Mouse (Mus musculus) megakaryocyte, embryonic 14.5 days (primary cell): Measurements from ENCODE around the gene Sla2. TPM values are rescaled to one million over a fixed set of nuclear protein-coding genes. Genes with fewer than 3 reads are reported as not detected.
"Not testable (repeated sequence)": the region's sequence is repeated elsewhere in the genome, so short reads cannot be mapped to it uniquely, and the experiment has no call there.

Experiments
- H3K27me3 ChIP-seq: replicated peaks from 2 replicates; pipeline ENCODE3; 2012; ENCODE audit warnings: inconsistent platforms
- H3K36me3 ChIP-seq: replicated peaks from 2 replicates; pipeline ENCODE3; 2012; ENCODE audit warnings: low read length, inconsistent platforms, mixed read lengths
- H3K4me1 ChIP-seq: 2 replicates; pipeline ENCODE4 v1.6.1; 2012; ENCODE audit warnings: inconsistent platforms
- H3K4me3 ChIP-seq: replicated peaks from 2 replicates; pipeline ENCODE3; 2012; ENCODE audit warnings: moderate library complexity, mild to moderate bottlenecking, inconsistent platforms
- H3K9me3 ChIP-seq: 2 replicates; pipeline ENCODE4 v1.6.1; 2012; ENCODE audit warnings: inconsistent platforms
- FLI1 ChIP-seq: IDR thresholded peaks from 2 replicates; pipeline ENCODE4 v1.6.1; 2012; ENCODE audit warnings: low read length, inconsistent platforms, mixed read lengths
- GATA1 ChIP-seq: IDR thresholded peaks from 3 replicates; pipeline ENCODE4 v1.6.1; 2012; ENCODE audit warnings: mixed read lengths, low read length, inconsistent platforms, borderline replicate concordance
- polyA plus RNA-seq: library from polyadenylated mRNA; stranded (reverse); fragments of >175 nt; gene quantifications from 2 replicates; pipeline ENCODE4 v1.2.3, GENCODE M21; 2012; ENCODE audit warnings: low replicate concordance; ENCODE audit not compliant: insufficient read depth

Gene Sla2
- polyA plus RNA-seq, 1 experiment: 86.1 TPM

DNA sequence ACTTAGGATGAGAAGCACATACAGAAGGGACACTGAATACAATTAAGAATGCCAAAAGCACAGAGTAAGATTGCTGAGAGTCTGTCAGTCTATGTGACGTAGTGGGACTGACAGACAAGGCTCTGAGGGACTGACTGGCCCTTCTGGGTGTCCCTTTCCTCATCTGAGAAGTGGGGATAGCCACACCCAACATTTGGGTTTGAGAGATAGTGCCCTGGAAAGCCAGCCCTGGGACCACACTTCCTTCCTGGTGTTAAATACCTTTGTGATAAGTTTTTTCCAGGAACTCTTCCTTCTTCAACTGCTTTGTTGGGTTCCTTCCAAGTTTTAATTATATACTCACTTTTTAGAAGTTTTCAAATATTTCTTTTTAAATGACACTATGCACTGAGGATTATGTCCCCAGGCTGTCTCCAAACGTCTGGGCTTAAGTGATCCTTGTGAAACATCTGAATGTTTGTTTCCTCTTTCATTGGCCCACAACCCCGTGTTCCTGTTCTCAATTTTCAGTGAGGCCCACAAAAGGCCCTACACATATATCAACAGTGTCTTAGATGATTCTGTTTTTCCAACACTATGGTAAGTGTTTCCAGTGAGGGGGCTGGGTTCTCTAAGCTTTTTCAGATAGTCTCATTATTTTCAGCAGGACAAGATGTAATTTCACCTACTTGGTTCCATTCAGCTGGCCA is 37.4 kb upstream of the Sla2 start:
- H3K9me3 ChIP-seq: 0 out of 2 replicates have a peak, but pooled peaks cover 5% of the 10 kb centered on the region
- H3K36me3 ChIP-seq: peaks cover 40% of the 10 kb centered on the region
- no peak for TF ChIP-seq FLI1
- TF ChIP-seq GATA1: no peak
- H3K4me1 ChIP-seq: peaks cover 90% of the 10 kb centered on the region
- H3K4me3 ChIP-seq: peak overlapping the region; percentile 38
- no peaks in the 10 kb centered on the region for H3K27me3 ChIP-seq

DNA sequence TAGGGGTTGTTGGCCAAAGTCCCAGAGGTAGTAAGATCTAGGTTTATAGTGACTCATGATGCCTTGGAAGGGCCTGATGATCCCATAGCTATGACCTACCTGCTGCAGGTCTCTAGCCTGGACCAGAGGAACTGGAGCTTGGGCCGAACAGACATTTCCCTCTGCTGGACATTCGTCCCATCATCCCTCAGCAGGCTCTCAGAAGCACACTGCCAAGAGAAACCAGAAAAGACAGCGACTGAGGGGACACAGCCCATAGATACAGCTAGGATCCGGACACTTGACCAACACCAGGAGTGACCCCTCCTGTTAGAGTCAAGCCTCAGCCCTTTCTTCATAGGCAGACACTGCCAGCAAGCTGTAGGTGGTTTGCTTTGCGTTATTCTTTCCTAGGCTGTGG is 36.1 kb upstream of the Sla2 start:
- Histone ChIP-seq H3K36me3 (peaks cover 28% of the 10 kb centered on the region), H3K4me3 (no peak overlapping the region), H3K9me3 (0 out of 2 replicates have a peak, but pooled peaks cover 5% of the 10 kb centered on the region), H3K4me1 (peaks cover 90% of the 10 kb centered on the region), H3K27me3 (no peaks in the 10 kb centered on the region)
- TF ChIP-seq FLI1 (no peak), GATA1 (no peak)

DNA sequence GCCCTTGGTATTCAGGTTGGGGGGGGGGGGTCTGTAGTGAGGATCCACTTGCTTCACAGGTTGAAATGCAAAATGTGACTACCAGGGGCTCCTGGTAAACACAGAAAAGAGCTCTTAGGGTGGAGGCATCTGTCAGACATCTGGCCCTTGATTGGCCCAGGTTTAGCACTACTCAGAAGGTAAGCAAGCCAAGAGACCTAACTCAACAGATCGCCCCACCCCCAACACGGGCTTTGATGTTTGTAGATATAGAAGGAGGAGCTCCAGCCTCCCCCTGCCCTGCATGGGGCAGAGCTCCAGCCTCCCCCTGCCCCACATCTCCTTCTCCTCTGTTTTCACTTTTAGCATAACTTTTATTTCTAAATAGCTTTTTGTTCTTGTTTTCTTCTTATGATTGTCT is 32.8 kb upstream of the Sla2 start:
- TF ChIP-seq FLI1: no peak
- TF ChIP-seq GATA1: no peak
- H3K4me1 ChIP-seq: peaks cover 86% of the 10 kb centered on the region
- 0 out of 2 replicates have a peak, but pooled peaks cover 3% of the 10 kb centered on the region for H3K9me3 ChIP-seq
- H3K27me3 ChIP-seq: no peaks in the 10 kb centered on the region
- H3K36me3 ChIP-seq: peaks cover 2% of the 10 kb centered on the region
- no peak overlapping the region for H3K4me3 ChIP-seq

DNA sequence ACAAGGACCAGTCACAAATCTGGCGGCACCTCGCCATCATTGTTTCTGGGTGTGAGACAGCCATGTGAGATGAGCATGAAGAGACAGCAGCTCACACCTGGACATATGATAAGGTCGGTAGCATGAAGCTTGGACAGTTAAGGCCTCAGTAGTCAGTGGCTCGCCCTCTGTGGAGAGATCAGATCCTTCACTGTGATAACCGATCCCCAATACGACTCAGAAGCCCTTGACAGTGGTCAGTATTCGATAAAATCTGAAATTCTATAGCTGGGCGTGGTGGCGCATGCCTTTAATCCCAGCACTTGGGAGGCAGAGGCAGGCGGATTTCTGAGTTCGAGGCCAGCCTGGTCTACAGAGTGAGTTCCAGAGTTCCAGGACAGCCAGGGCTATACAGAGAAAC is 32.2 kb upstream of the Sla2 start:
- H3K36me3 ChIP-seq, H3K9me3 ChIP-seq, H3K27me3 ChIP-seq: not testable (repeated sequence)
- Histone ChIP-seq H3K4me3 (peak overlapping the region; percentile 46), H3K4me1 (peaks cover 84% of the 10 kb centered on the region)

DNA sequence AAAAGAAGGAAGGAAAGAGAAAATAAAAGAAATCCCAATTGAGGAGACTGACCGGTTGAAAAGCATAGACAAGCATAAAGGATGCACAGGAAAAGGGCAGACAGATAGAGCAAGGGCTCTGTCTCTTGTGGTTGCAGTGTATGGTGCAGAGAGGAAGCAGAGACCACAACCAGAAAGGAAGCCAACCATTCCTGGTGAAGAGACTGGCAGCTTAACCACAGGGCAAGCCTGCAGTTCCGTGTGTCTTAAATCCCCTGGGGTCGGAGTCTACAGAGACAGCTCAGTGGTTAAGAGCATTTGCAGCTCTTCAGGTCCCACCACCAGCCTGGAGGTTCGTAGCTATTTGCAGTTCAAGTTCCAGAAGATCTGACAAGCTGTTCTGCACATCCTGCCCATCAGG is 31.6 kb upstream of the Sla2 start:
- Histone ChIP-seq H3K27me3 (no peaks in the 10 kb centered on the region), H3K4me1 (peaks cover 85% of the 10 kb centered on the region), H3K4me3 (no peak overlapping the region), H3K36me3 (peaks cover 2% of the 10 kb centered on the region), H3K9me3 (0 out of 2 replicates have a peak, but pooled peaks cover 3% of the 10 kb centered on the region)
- TF ChIP-seq GATA1: peak; percentile 70; the same call in 1 of the 3 replicates
- TF ChIP-seq FLI1: peak; percentile 61; the same call in 1 of the 2 replicates

DNA sequence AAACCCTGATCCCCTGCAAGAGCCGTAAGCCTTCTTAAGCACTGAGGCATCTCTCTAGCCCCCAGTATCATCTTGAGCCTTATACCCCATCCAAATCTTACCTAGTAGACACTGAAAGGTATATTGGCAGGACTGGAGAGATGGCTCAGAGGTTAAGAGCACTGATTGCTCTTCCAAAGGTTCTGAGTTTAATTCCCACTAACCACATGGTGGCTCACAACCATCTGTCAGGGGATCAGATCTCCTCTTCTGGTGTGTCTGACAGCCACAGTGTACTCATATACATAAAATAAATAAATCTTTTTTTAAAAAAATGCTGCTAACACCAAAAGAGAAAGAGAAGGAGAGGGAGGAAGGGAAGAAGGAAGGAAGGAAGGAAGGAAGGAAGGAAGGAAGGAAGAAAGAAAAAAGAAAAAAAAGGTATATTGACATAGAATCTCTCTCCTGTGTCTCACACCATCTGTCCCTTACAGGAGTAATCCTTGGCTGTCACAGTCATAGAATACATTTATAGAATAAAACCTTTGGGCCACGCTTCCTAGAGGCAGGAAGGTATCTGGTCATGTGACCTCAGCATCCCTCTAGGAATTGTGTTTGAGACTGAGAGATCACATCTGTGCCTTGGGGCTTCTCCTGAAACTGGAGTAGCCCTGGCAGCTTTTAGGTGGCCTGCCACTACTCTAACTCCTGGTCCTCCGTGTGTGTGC is 29.6 kb upstream of the Sla2 start:
- H3K36me3 ChIP-seq: peaks cover 2% of the 10 kb centered on the region
- H3K27me3 ChIP-seq: no peaks in the 10 kb centered on the region
- H3K4me3 ChIP-seq: no peak overlapping the region
- H3K4me1 ChIP-seq: peaks cover 68% of the 10 kb centered on the region
- H3K9me3 ChIP-seq: 0 out of 2 replicates have a peak, but pooled peaks cover 3% of the 10 kb centered on the region
- TF ChIP-seq FLI1 (no peak), GATA1 (no peak)

DNA sequence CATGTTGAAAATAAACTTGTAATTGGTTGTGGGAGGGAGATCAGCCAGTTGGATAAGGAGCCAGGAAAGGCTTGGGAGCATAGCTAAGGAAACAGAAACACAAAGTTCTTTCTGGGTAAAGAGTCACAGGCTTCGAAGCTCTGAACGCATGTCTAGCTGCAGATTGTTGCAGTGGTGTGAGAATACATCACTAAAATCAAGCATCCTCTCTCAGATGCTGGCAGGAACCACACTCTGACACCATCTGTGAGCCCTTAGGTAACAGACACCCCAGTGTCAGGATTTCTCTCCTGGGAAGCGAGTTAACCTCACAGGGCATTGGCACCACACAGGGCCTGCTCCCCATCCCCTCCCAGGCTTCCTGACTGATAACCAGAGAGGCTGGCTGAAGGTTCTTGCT is 28.6 kb upstream of the Sla2 start:
- Histone ChIP-seq H3K4me3 (no peak overlapping the region), H3K36me3 (peaks cover 2% of the 10 kb centered on the region), H3K27me3 (no peaks in the 10 kb centered on the region), H3K4me1 (peaks cover 63% of the 10 kb centered on the region), H3K9me3 (0 out of 2 replicates have a peak, but pooled peaks cover 3% of the 10 kb centered on the region)
- no peak for TF ChIP-seq FLI1
- TF ChIP-seq GATA1: no peak

DNA sequence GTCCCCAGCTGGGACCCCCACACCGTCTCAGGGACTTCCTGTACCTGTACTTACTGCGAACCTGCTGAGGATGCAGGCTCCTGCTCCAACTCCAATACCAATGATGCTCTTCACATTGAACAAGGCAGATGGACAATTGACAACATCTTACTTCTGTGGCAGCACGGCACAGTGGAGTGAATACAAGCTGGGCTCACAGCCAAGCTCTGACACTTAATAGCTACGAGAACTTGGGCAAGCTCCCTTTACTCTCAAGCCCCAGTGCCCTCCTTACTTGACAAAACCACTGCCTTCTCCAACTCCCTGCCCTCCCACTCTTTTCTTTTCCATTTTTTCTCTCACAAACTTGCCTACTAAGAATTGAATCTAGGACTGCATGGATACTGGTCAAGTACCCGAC is 26.2 kb upstream of the Sla2 start:
- Histone ChIP-seq H3K4me3 (no peak overlapping the region), H3K9me3 (0 out of 2 replicates have a peak, but pooled peaks cover 3% of the 10 kb centered on the region), H3K27me3 (no peaks in the 10 kb centered on the region), H3K4me1 (peaks cover 52% of the 10 kb centered on the region), H3K36me3 (peaks cover 2% of the 10 kb centered on the region)
- TF ChIP-seq GATA1: no peak
- no peak for TF ChIP-seq FLI1

DNA sequence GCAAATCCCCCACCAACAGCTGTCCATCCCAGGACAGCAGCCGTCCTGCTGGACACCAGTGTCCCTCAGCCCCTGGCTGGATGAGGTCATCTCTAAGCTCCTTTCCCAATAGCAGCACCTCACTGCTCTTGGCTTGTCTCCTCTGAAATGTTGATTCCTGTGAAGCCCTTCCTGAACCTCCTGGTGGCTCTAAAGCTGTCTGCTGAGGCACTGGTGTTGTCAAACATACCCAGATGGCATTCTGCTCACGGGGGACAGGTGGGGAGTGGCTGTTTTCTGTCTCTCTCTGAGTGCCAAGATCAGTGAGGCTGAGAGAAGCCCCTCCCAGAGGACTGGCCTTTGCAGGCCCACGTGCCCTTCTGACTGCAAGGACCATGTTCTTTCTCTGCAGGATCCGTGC is 18.9 kb upstream of the Sla2 start:
- H3K4me3 ChIP-seq, H3K36me3 ChIP-seq, H3K9me3 ChIP-seq, H3K27me3 ChIP-seq: not testable (repeated sequence)
- H3K4me1 ChIP-seq: peaks cover 39% of the 10 kb centered on the region

DNA sequence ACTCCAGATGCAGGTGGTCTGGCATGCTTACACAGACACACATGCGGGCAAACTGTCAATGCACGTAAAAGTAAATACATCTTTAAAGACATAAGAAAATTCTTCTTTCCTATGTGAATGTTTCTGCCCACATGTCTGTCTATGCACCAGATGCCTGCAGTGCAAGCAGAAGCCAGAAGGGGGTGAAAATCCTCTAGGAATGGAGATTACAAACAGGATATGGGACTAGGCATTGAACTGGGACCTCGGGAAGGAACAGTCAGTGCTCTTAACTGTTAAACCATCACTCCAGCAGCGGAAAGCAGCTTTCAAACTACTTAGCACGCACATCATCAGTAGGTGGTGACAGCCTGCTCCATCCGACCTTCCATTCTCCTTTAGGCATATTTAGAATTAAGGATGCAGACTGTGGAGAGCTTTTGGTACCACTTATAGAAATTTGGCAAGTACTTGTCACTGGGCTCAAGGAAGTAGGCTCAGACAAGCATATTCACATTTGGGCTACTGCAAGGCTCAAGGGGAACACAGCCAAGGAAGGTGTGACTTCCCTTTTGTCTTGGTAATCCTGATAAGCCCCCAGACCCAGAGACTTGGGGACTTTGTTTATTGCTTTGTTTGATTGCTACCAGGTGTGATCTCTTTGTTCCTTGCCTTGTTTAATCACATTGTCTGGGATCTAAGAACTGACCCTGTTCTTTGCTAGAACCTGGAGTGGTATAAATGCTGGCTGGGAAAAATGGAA is 18.2 kb upstream of the Sla2 start:
- no peaks in the 10 kb centered on the region for H3K9me3 ChIP-seq
- no peaks in the 10 kb centered on the region for H3K27me3 ChIP-seq
- no peaks in the 10 kb centered on the region for H3K36me3 ChIP-seq
- TF ChIP-seq GATA1: no peak
- no peak for TF ChIP-seq FLI1
- no peak overlapping the region for H3K4me3 ChIP-seq
- H3K4me1 ChIP-seq: peaks cover 39% of the 10 kb centered on the region
